Mouse (Mus musculus) heart, embryonic 11.5 days (tissue): Measurements from ENCODE around the gene Gm45713. TPM values are rescaled to one million over a fixed set of nuclear protein-coding genes. Genes with fewer than 3 reads are reported as not detected.
A peak's percentile ranks its signal among the peaks of the same experiment; 100 is the strongest.
"Not testable (repeated sequence)": the region's sequence is repeated elsewhere in the genome, so short reads cannot be mapped to it uniquely, and the experiment has no call there.

ENCODE experiments used
- ATAC-seq: fragments of 200-750 bp; cut with Nextera tagmentation; replicated peaks from 2 replicates; pipeline ENCODE4 v1.8.0; 2017; ENCODE audit warnings: moderate library complexity; ENCODE audit not compliant: insufficient number of reproducible peaks, low FRiP score, low TSS enrichment
- H3K27ac ChIP-seq: fragments of 300-500 bp; sonication (generic); 2 replicates; pipeline ENCODE4 v1.5.1; 2014; ENCODE audit warnings: mild to moderate bottlenecking, low read depth, low read length
- H3K27me3 ChIP-seq: fragments of 300-500 bp; sonication (generic); 2 replicates; pipeline ENCODE4 v1.6.1; 2014; ENCODE audit warnings: mild to moderate bottlenecking, low read length, mixed read lengths; ENCODE audit not compliant: control insufficient read depth, insufficient read depth
- H3K36me3 ChIP-seq: fragments of 300-500 bp; sonication (generic); 2 replicates; pipeline ENCODE4 v1.6.1; 2014; ENCODE audit warnings: mild to moderate bottlenecking, low read length, moderate library complexity, mixed read lengths; ENCODE audit not compliant: control insufficient read depth, insufficient read depth
- H3K4me1 ChIP-seq: fragments of 300-500 bp; sonication (generic); 2 replicates; pipeline ENCODE4 v1.6.1; 2014; ENCODE audit warnings: low read length; ENCODE audit not compliant: control insufficient read depth, insufficient read depth
- H3K4me2 ChIP-seq: fragments of 300-500 bp; sonication (generic); 2 replicates; pipeline ENCODE4 v1.6.1; 2014; ENCODE audit warnings: mild to moderate bottlenecking, moderate library complexity
- H3K4me3 ChIP-seq: fragments of 300-500 bp; sonication (generic); 2 replicates; pipeline ENCODE4 v1.5.1; 2014; ENCODE audit warnings: low read depth, low read length
- H3K9ac ChIP-seq: fragments of 300-500 bp; sonication (generic); 2 replicates; pipeline ENCODE4 v1.6.1; 2014; ENCODE audit warnings: mild to moderate bottlenecking, low read depth, low read length, moderate library complexity
- H3K9me3 ChIP-seq: fragments of 300-500 bp; sonication (generic); replicated peaks from 2 replicates; pipeline ENCODE4 v1.6.1; 2016; ENCODE audit warnings: low read length; ENCODE audit not compliant: control insufficient read depth
- WGBS: fragments of 180-500 bp; shearing (Covaris S2); extraction: QIAGEN DNeasy Blood & Tissue Kit; methylation state at CpG from one replicate; pipeline ENCODE4 v1.1.7; 2014; ENCODE audit not compliant: insufficient replicate concordance; 5-methylcytosine and 5-hydroxymethylcytosine counted together
- polyA plus RNA-seq: library from polyadenylated mRNA; unstranded; fragments of >200 nt; fragmentation: Nextera tagmentation; extraction: Ambion mirVana; gene quantifications from 2 replicates; pipeline ENCODE4 v1.2.1, GENCODE M21; 2014

Gene Gm45713
- polyA plus RNA-seq, 1 experiment from 2014 or later = 0.21 TPM

- H3K4me3 ChIP-seq, ATAC-seq, H3K9ac ChIP-seq, H3K9me3 ChIP-seq, H3K4me1 ChIP-seq, H3K4me2 ChIP-seq, H3K36me3 ChIP-seq, H3K27ac ChIP-seq, H3K27me3 ChIP-seq: not testable (repeated sequence)
- 85% methylated on average over 4 of the region's 4 CpGs for WGBS
These were observed 25.9 kb downstream of the Gm45713 start for GRCm38 (mm10) chr7:45110089-45110488.

DNA sequence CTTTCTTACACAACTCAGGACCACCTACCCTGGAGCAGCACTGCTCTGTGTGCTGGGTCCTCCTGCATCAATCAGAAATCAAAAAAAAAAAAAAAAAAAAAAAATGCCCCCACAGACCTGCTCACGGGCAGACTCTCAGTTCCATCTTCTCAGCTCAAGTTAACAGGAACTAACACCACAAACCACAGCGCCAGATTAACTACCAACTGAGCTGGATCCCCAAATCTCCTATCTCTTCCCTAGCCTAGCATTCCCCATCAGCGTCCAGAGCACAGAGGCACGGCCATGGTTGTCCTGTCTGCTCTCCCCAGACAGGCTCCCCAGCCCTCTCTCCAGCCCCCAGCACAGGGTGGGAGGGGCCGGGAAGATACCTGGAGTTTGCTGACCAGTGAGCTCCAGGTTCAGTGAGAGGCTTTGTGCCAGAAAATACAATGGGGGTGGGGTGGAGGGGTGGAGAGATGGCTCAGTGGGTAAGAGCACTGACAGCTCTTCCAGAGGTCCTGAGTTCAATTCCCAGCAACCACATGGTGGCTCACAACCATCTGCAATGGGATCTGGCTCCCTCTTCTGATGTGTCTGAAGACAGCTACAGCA, 28.9 kb downstream of the Gm45713 start:
- Histone ChIP-seq H3K9me3 (no peaks in the 10 kb centered on the region), H3K4me1 (peaks cover 10% of the 10 kb centered on the region), H3K9ac (no peak overlapping the region), H3K4me2 (no peak overlapping the region), H3K27ac (no peak overlapping the region), H3K4me3 (no peak overlapping the region), H3K27me3 (no peaks in the 10 kb centered on the region), H3K36me3 (no peaks in the 10 kb centered on the region)
- 46% methylated on average over 5 of the region's 5 CpGs for WGBS
- no peak for ATAC-seq

DNA sequence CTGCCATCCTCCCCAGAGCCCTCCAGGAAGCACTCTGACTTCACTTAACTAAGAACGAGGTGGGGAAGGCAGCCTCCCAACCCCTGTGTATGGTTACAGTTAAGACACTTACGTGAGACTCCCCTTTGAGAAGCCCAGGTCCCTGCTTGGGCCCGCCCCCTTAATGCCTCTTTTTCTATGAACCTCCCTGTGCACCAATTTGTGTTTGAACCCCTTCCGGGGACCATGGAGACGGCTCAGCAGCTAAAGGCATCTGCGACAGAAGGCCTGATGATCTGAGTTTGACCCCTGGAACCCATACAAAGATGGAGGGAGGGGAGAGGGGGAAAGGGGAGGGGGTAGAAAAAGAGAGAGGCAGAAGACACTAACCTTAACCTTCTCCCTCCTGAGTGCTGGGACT, 29.6 kb downstream of the Gm45713 start:
- peaks cover 10% of the 10 kb centered on the region for H3K4me1 ChIP-seq
- WGBS = 56% methylated on average over 6 of the region's 6 CpGs
- H3K9ac ChIP-seq = no peak overlapping the region
- H3K27me3 ChIP-seq = no peaks in the 10 kb centered on the region
- no peaks in the 10 kb centered on the region for H3K9me3 ChIP-seq
- no peak for ATAC-seq
- H3K27ac ChIP-seq = no peak overlapping the region
- no peaks in the 10 kb centered on the region for H3K36me3 ChIP-seq
- H3K4me2 ChIP-seq = no peak overlapping the region
- H3K4me3 ChIP-seq = no peak overlapping the region

DNA sequence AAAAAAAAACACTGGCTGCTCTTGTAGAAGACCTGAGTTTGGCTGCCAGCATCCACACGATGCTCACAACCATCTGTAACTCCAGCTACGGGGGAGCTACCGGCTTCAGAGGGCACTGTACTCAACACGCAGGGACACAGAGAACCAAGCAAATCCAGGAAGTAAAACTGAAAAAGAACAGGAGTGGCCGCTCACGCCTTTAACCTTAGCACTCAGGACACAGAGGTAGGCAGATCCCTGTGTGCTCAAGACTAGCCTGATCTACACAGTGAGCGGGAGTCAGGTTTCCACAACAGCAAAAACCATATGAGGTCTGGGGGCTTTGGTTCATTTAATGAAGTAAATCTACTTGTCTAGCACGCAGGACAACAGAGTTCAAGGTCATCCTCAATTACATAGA, 30.5 kb downstream of the Gm45713 start:
- Histone ChIP-seq H3K4me2 (no peak overlapping the region), H3K36me3 (no peaks in the 10 kb centered on the region), H3K4me1 (peaks cover 10% of the 10 kb centered on the region), H3K27ac (no peak overlapping the region), H3K9me3 (no peaks in the 10 kb centered on the region), H3K4me3 (no peak overlapping the region), H3K27me3 (no peaks in the 10 kb centered on the region), H3K9ac (no peak overlapping the region)
- ATAC-seq = no peak
- 76% methylated on average over 8 of the region's 8 CpGs for WGBS

- ATAC-seq = no peak
- peaks cover 10% of the 10 kb centered on the region for H3K4me1 ChIP-seq
- no peaks in the 10 kb centered on the region for H3K9me3 ChIP-seq
- no peaks in the 10 kb centered on the region for H3K36me3 ChIP-seq
- no peaks in the 10 kb centered on the region for H3K27me3 ChIP-seq
- WGBS = 62% methylated on average over 5 of the region's 5 CpGs
- H3K27ac ChIP-seq = no peak overlapping the region
- no peak overlapping the region for H3K4me3 ChIP-seq
- H3K9ac ChIP-seq = no peak overlapping the region
- H3K4me2 ChIP-seq = no peak overlapping the region
These were observed 31.1 kb downstream of the Gm45713 start for GRCm38 (mm10) chr7:45104941-45105340.

DNA sequence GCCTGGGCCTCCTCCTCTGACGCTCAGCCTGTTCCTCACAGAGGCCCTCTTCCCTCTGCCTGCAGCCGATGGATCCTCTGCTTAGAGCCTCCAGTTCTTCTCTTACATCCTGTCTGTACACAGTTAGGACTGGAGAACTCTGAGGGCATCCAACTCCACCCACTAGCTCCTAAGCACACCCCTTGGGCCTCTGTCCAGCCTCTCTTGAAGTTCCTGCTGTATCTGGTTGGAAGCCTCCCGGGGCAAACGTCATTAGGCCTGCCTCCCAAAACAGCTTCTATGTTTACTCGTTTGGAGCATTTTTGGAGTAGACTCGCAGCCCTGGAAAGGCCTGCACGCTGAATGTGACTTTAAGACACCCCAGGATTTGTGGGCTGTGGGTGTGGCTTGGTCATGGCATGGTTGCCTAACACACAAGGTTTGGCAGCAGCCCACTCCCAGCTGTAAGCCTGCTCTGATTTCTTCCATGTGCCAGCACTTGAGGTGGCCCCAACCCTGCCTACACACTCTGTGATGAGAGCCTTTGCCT, 32.3 kb downstream of the Gm45713 start, which contains the start of gene Fcgrt:
Gene Fcgrt (minus strand): TSS at position 200 of the 529 bp plus-strand sequence.
- peak within 1 kb of the TSS; percentile 36 for H3K4me2 ChIP-seq
- no peaks in the 10 kb centered on the region for H3K27me3 ChIP-seq
- no peaks in the 10 kb centered on the region for H3K9me3 ChIP-seq
- H3K4me1 ChIP-seq = peaks cover 10% of the 10 kb centered on the region
- ATAC-seq = peak; percentile 68
- no peak within 1 kb of the TSS for H3K4me3 ChIP-seq
- 48% methylated on average over 7 of the region's 7 CpGs for WGBS
- peak within 1 kb of the TSS; percentile 54 for H3K9ac ChIP-seq
- H3K36me3 ChIP-seq = no peaks in the 10 kb centered on the region
- H3K27ac ChIP-seq = peak within 1 kb of the TSS; percentile 73

DNA sequence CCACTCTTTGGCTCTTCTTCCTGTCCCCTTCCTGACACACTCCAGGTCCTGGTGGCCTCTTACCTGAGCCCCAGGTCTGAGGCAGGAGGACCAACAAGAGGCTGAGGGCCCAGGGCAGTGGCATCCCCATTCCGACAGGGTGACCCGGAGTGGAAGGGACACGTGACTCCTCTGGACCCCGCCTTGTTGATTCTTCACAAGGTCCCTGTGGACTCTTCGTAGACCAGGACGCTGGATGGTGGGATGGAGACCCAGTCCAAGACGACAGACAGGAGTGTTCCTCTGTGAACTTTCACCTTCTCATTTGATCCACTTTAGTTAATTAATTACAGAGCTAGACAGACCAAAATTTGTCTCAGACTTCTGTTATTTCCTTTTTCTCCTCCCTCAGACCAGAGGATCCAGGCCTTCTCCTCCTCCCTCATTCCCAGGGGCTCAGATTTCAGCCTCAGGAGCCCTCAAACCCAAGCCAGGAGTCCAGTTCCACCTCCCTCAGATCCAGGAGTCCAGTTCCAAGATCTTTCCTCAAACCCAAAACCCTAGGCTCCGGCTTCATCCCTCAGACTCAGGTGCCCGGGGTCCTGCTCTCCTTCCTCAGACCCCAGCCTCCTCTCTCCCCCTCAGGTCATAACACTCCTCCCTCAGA, 33.0 kb downstream of the Gm45713 start:
- no peak overlapping the region for H3K4me3 ChIP-seq
- H3K4me2 ChIP-seq = peak overlapping the region; percentile 36
- ATAC-seq = no peak

GRCm38 (mm10) chr7:45102441-45102840, 33.6 kb downstream of the Gm45713 start:
- no peak overlapping the region for H3K4me3 ChIP-seq
- H3K36me3 ChIP-seq = no peaks in the 10 kb centered on the region
- no peak overlapping the region for H3K9ac ChIP-seq
- no peaks in the 10 kb centered on the region for H3K27me3 ChIP-seq
- H3K4me2 ChIP-seq = no peak overlapping the region
- no peak overlapping the region for H3K27ac ChIP-seq
- no peaks in the 10 kb centered on the region for H3K9me3 ChIP-seq
- WGBS = 81% methylated on average over 11 of the region's 11 CpGs
- no peak for ATAC-seq
- H3K4me1 ChIP-seq = peaks cover 10% of the 10 kb centered on the region

More for the DNA sequence above, 33.0 kb downstream of the Gm45713 start:
- Histone ChIP-seq H3K27me3 (no peaks in the 10 kb centered on the region), H3K9ac (peak overlapping the region; percentile 54), H3K27ac (peak overlapping the region; percentile 73), H3K36me3 (no peaks in the 10 kb centered on the region), H3K4me1 (peaks cover 10% of the 10 kb centered on the region), H3K9me3 (no peaks in the 10 kb centered on the region)
- WGBS = 74% methylated on average over 9 of the region's 9 CpGs
